Mouse (Mus musculus) CH12.LX (cell line): ENCODE measurements around the gene Gpr108.

Source experiments
- CHD1 ChIP-seq: IDR thresholded peaks from 2 replicates; pipeline ENCODE4 v1.6.1; 2012; ENCODE audit warnings: low read depth, low read length, improper control_type of control experiment, inconsistent platforms
- CTCF ChIP-seq, 2 experiments: IDR thresholded peaks in 1 of 2; conservative IDR thresholded peaks in 1 of 2; 2 replicates each; pipeline ENCODE4 v1.5.1; 2011 to 2012; ENCODE audit warnings: low read depth in 2 of 2, low read length in 2 of 2, improper control_type of control experiment in 1 of 2, inconsistent platforms in 1 of 2, mild to moderate bottlenecking in 1 of 2, moderate library complexity in 1 of 2
- PAX5 ChIP-seq: IDR thresholded peaks from 2 replicates; pipeline ENCODE4 v1.6.1; 2012; ENCODE audit warnings: low read length, inconsistent platforms, mixed read lengths
- POLR2A ChIP-seq: IDR thresholded peaks from 2 replicates; pipeline ENCODE4 v1.6.1; 2011; ENCODE audit warnings: low read depth, mild to moderate bottlenecking, improper control_type of control experiment, low read length

GRCm38 (mm10) chr17:57276634-57277121, 28.4 kb upstream of the Gpr108 start:
- TF ChIP-seq POLR2A: no peak
- TF ChIP-seq PAX5: no peak
- TF ChIP-seq CTCF (conservative IDR thresholded peaks at IDR 0.05 in 1 of 2, IDR thresholded peaks at IDR 0.05 in 1 of 2; ENCODE audit: low read depth in 2 of 2, low read length in 2 of 2): peak; percentile 82 to 90
- TF ChIP-seq CHD1: 0 out of 2 replicates have a peak, but pooled peaks have one; percentile 70
